Comparison of ENCODE assay signal across 8 mouse cellular contexts in genomic region chr1:156997476-156998305, GRCm38 (mm10). TPM values are rescaled to one million over a fixed set of nuclear protein-coding genes. Genes with fewer than 3 reads are reported as not detected.
DNase-seq lines count a peak whose midpoint lies in the region; ATAC-seq and TF ChIP-seq lines count a peak whose summit lies in the region.

No protein-coding gene starts in this region.

- H3K27me3 ChIP-seq in kidney, embryonic 14.5 days (ENCODE audit: control insufficient read depth, insufficient read depth, low read length) = no peaks in the 10 kb centered on the region
- H3K27me3 ChIP-seq in forebrain, embryonic 14.5 days (replicated peaks; ENCODE audit: control insufficient read depth, insufficient read depth, low read length) = no peaks in the 10 kb centered on the region
- no peaks in the 10 kb centered on the region for H3K27me3 ChIP-seq in midbrain, embryonic 12.5 days

- 62% methylated on average over 12 of the region's 12 CpGs for WGBS in kidney, embryonic 14.5 days
- WGBS in forebrain, embryonic 14.5 days = 24% methylated on average over 12 of the region's 12 CpGs
- WGBS in midbrain, embryonic 12.5 days = 25% methylated on average over 12 of the region's 12 CpGs

- in situ Hi-C loops in ES-E14 (cut with MboI; ENCODE audit: low sequenced_read_pairs in 2 of 2, unreplicated experiment in 2 of 2) = no loop called here

- no peaks in the 10 kb centered on the region for H3K9me3 ChIP-seq in kidney, embryonic 14.5 days (ENCODE audit: control insufficient read depth, low read length)
- H3K9me3 ChIP-seq in ES-E14 (ENCODE audit: control insufficient read depth, insufficient read depth, low read depth, low read length) = no peaks in the 10 kb centered on the region
- no peaks in the 10 kb centered on the region for H3K9me3 ChIP-seq in forebrain, embryonic 14.5 days (replicated peaks; ENCODE audit: control insufficient read depth, low read length)
- H3K9me3 ChIP-seq in midbrain, embryonic 12.5 days = no peaks in the 10 kb centered on the region

- no peak overlapping the region for H3K4me2 ChIP-seq in kidney, embryonic 14.5 days (replicated peaks; ENCODE audit: low read depth, low read length)
- H3K4me2 ChIP-seq in forebrain, embryonic 14.5 days (ENCODE audit: low read length) = no peak overlapping the region
- H3K4me2 ChIP-seq in midbrain, embryonic 12.5 days (replicated peaks) = no peak overlapping the region

- 0 out of 2 replicates have a peak overlapping the region, but pooled peaks have one; percentile 14 for H3K27ac ChIP-seq in kidney, embryonic 14.5 days (ENCODE audit: low read depth, low read length)
- H3K27ac ChIP-seq in ES-E14 (ENCODE audit: insufficient read depth, low read depth, low read length, poor library complexity, severe bottlenecking) = no peak overlapping the region
- H3K27ac ChIP-seq in forebrain, embryonic 14.5 days (ENCODE audit: low read depth, low read length) = peak overlapping the region; percentile 15; the same call in 1 of the 2 replicates
- peak overlapping the region; percentile 78 for H3K27ac ChIP-seq in midbrain, embryonic 12.5 days (replicated peaks)

- DNase-seq in kidney, postnatal 36 days = no peak
- DNase-seq in ES-E14 (ENCODE audit: low read depth, low spot score) = peak; percentile 39
- peak; percentile 85 for DNase-seq in forebrain, embryonic 14.5 days (ENCODE audit: low spot score)
- no peak for DNase-seq in frontal cortex, postnatal 14 days (ENCODE audit: low spot score in 2 of 2)
- no peak for DNase-seq in urinary bladder, adult 18-20 months (ENCODE audit: low spot score in 2 of 2)
- DNase-seq in kidney, postnatal 25 days = no peak

- H3K36me3 ChIP-seq in kidney, embryonic 14.5 days (ENCODE audit: control insufficient read depth, insufficient read depth, low read length) = no peaks in the 10 kb centered on the region
- H3K36me3 ChIP-seq in ES-E14 (ENCODE audit: control insufficient read depth, insufficient read depth, low read length, poor library complexity, severe bottlenecking) = no peaks in the 10 kb centered on the region
- no peaks in the 10 kb centered on the region for H3K36me3 ChIP-seq in forebrain, embryonic 14.5 days (ENCODE audit: control insufficient read depth, insufficient read depth, low read length)
- H3K36me3 ChIP-seq in midbrain, embryonic 12.5 days = no peaks in the 10 kb centered on the region

- H3K9ac ChIP-seq in kidney, embryonic 14.5 days (ENCODE audit: low read depth, low read length) = no peak overlapping the region
- no peak overlapping the region for H3K9ac ChIP-seq in ES-E14 (ENCODE audit: insufficient read depth, low read depth, low read length, poor library complexity, severe bottlenecking)
- no peak overlapping the region for H3K9ac ChIP-seq in forebrain, embryonic 14.5 days (ENCODE audit: low read length)
- H3K9ac ChIP-seq in midbrain, embryonic 12.5 days (replicated peaks) = no peak overlapping the region

- no peak for ATAC-seq in kidney, embryonic 14.5 days (ENCODE audit: low FRiP score, low TSS enrichment)
- peak; percentile 66 for ATAC-seq in forebrain, embryonic 14.5 days
- ATAC-seq in midbrain, embryonic 12.5 days (ENCODE audit: low FRiP score, low read depth) = peak; percentile 82

- H3K4me3 ChIP-seq in kidney, embryonic 14.5 days (ENCODE audit: low read length) = no peak overlapping the region
- H3K4me3 ChIP-seq in ES-E14 (ENCODE audit: insufficient read depth in 1 of 2, low read depth in 1 of 2, low read length in 2 of 2, poor library complexity in 1 of 2, severe bottlenecking in 1 of 2) = no peak overlapping the region
- H3K4me3 ChIP-seq in forebrain, embryonic 14.5 days (ENCODE audit: low read depth, low read length) = no peak overlapping the region
- H3K4me3 ChIP-seq in midbrain, embryonic 12.5 days = no peak overlapping the region

- H3K4me1 ChIP-seq in kidney, embryonic 14.5 days (ENCODE audit: control insufficient read depth, insufficient read depth, low read length) = peaks cover 13% of the 10 kb centered on the region; the same call in 1 of the 2 replicates
- peaks cover 9 to 13% of the 10 kb centered on the region in 2 experiments for H3K4me1 ChIP-seq in ES-E14 (ENCODE audit: control insufficient read depth in 2 of 2, insufficient read depth in 2 of 2, low read length in 2 of 2, poor library complexity in 1 of 2)
- H3K4me1 ChIP-seq in forebrain, embryonic 14.5 days (ENCODE audit: control insufficient read depth, insufficient read depth, low read length) = peaks cover 30% of the 10 kb centered on the region
- H3K4me1 ChIP-seq in midbrain, embryonic 12.5 days = peaks cover 44% of the 10 kb centered on the region

TF ChIP-seq in ES-E14, 5 proteins besides CTCF, POLR2A, EP300 and RAD21:
- TF ChIP-seq ZC3H11A (IDR thresholded peaks at IDR 0.05; ENCODE audit: borderline replicate concordance, low read depth, low read length) (no peak), ZNF384 (IDR thresholded peaks at IDR 0.05; ENCODE audit: low read depth, low read length) (0 out of 2 replicates have a peak, but pooled peaks have one; percentile 61), CHD2 (IDR thresholded peaks at IDR 0.05; ENCODE audit: low read depth, low read length) (0 out of 2 replicates have a peak, but pooled peaks have one; percentile 20)

RNA-seq across cellular contexts. Expression of gene Ralgps2, which starts 58.3 kb away (rescaled TPM):
- polyA plus RNA-seq in kidney, embryonic 14.5 days (2014; fragmentation: Nextera tagmentation; extraction: Ambion mirVana) = 62.3 and 80.8 TPM in 2 replicates
- 40.6 and 58.2 TPM in 2 replicates for total RNA-seq in ES-E14 (2012; rRNA removed)
- 93.0 and 112 TPM in 2 replicates for polyA plus RNA-seq in forebrain, embryonic 14.5 days (2014; fragmentation: Nextera tagmentation; extraction: Ambion mirVana)
- polyA plus RNA-seq in midbrain, embryonic 12.5 days (2016; fragmentation: Nextera tagmentation; extraction: Ambion mirVana) = 112 and 125 TPM in 2 replicates

Comparison
In these comparisons a context has a peak if more than half of its experiments do, and no peak if none do; other contexts are left out.
1. DNase-seq: peak in ES-E14 (single experiment) and forebrain, embryonic 14.5 days (single experiment); none in kidney, postnatal 36 days (0 of 2), frontal cortex, postnatal 14 days (0 of 2), urinary bladder, adult 18-20 months (0 of 2) and kidney, postnatal 25 days (0 of 2).